Mouse (Mus musculus): ENCODE data around the gene Chrm5. TPM values are rescaled to one million over a fixed set of nuclear protein-coding genes. Genes with fewer than 3 reads are reported as not detected.

The Chrm5 gene
- total and polyA plus RNA-seq, 3 experiments, result not detected

GRCm38 (mm10) chr2:112520526-112521482, 40.2 kb upstream of the Chrm5 start (continued):
- TF ChIP-seq MAFK (IDR thresholded peaks at IDR 0.05; ENCODE audit: borderline replicate concordance, low read depth, low read length) (no peak), HCFC1 (IDR thresholded peaks at IDR 0.05; ENCODE audit: low read depth, low read length) (0 out of 2 replicates have a peak, but pooled peaks have one; percentile 20), JUND (IDR thresholded peaks at IDR 0.05; ENCODE audit: low read depth, low read length) (0 out of 2 replicates have a peak, but pooled peaks have one; percentile 34), POLR2A (IDR thresholded peaks at IDR 0.05; ENCODE audit: control insufficient read depth in 1 of 2, insufficient read depth in 1 of 2, low read depth in 1 of 2, low read length in 2 of 2, poor library complexity in 1 of 2) (no peak), EP300 (IDR thresholded peaks at IDR 0.05; ENCODE audit: low read depth in 1 of 2, low read length in 2 of 2) (peak; percentile 75 to 77)

GRCm38 (mm10) chr2:112518541-112518940, 38.0 kb upstream of the Chrm5 start:
- peak; percentile 43 for DNase-seq (ENCODE audit: low read depth, low spot score)
- no peaks in the 10 kb centered on the region for H3K9me3 ChIP-seq (replicated peaks; ENCODE audit: insufficient read depth, low read length)
- H3K4me1 ChIP-seq (ENCODE audit: control insufficient read depth in 1 of 2, insufficient read depth in 2 of 2, low read length in 2 of 2), result peaks cover 0 to 8% of the 10 kb centered on the region in 2 experiments; a peak in 3 of 4 replicates
- H3K27me3 ChIP-seq (ENCODE audit: control insufficient read depth in 1 of 2, insufficient read depth in 2 of 2, low read length in 2 of 2), result no peaks in the 10 kb centered on the region
- no peak overlapping the region for H3K9ac ChIP-seq (ENCODE audit: control insufficient read depth, low read depth, low read length, poor library complexity, severe bottlenecking)
- no peak overlapping the region for H3K27ac ChIP-seq (ENCODE audit: control insufficient read depth, low read depth, low read length)
- H3K4me3 ChIP-seq (ENCODE audit: control insufficient read depth in 1 of 2, insufficient read depth in 1 of 2, low read depth in 2 of 2, low read length in 2 of 2), result no peak overlapping the region
- no peaks in the 10 kb centered on the region for H3K79me2 ChIP-seq (ENCODE audit: control insufficient read depth, insufficient read depth, low read length, poor library complexity)
- peaks cover 0 to 7% of the 10 kb centered on the region in 2 experiments; a peak in 2 of 4 replicates for H3K36me3 ChIP-seq (ENCODE audit: control insufficient read depth in 1 of 2, insufficient read depth in 2 of 2, low read length in 2 of 2)
- TF ChIP-seq CTCF (IDR thresholded peaks at IDR 0.05 in 2 of 3, conservative IDR thresholded peaks at IDR 0.05 in 1 of 3; ENCODE audit: control insufficient read depth in 1 of 3, insufficient read depth in 1 of 3, low read depth in 2 of 3, low read length in 3 of 3, poor library complexity in 1 of 3, severe bottlenecking in 1 of 3) (peak; percentile 18 to 40 (median 35); a peak in 4 of 6 replicates), SMC3 (IDR thresholded peaks at IDR 0.05; ENCODE audit: low read depth, low read length) (0 out of 2 replicates have a peak, but pooled peaks have one; percentile 16), RAD21 (IDR thresholded peaks at IDR 0.05; ENCODE audit: low read depth, low read length) (peak; percentile 12), USF2 (IDR thresholded peaks at IDR 0.05; ENCODE audit: borderline replicate concordance in 1 of 2, insufficient read depth in 1 of 2, low read depth in 1 of 2, low read length in 2 of 2) (no peak), CHD1 (IDR thresholded peaks at IDR 0.05; ENCODE audit: low read depth, low read length) (no peak)

GRCm38 (mm10) chr2:112517218-112517617, 36.6 kb upstream of the Chrm5 start:
- Histone ChIP-seq H3K79me2 (ENCODE audit: control insufficient read depth, insufficient read depth, low read length, poor library complexity) (no peaks in the 10 kb centered on the region), H3K27ac (ENCODE audit: control insufficient read depth, low read depth, low read length) (no peak overlapping the region), H3K27me3 (ENCODE audit: control insufficient read depth in 1 of 2, insufficient read depth in 2 of 2, low read length in 2 of 2) (no peaks in the 10 kb centered on the region), H3K36me3 (ENCODE audit: control insufficient read depth in 1 of 2, insufficient read depth in 2 of 2, low read length in 2 of 2) (peaks cover 0 to 14% of the 10 kb centered on the region in 2 experiments; a peak in 2 of 4 replicates), H3K4me1 (ENCODE audit: control insufficient read depth in 1 of 2, insufficient read depth in 2 of 2, low read length in 2 of 2) (peaks cover 5 to 8% of the 10 kb centered on the region in 2 experiments; a peak in 3 of 4 replicates), H3K9ac (ENCODE audit: control insufficient read depth, low read depth, low read length, poor library complexity, severe bottlenecking) (no peak overlapping the region), H3K9me3 (replicated peaks; ENCODE audit: insufficient read depth, low read length) (no peaks in the 10 kb centered on the region), H3K4me3 (ENCODE audit: control insufficient read depth in 1 of 2, insufficient read depth in 1 of 2, low read depth in 2 of 2, low read length in 2 of 2) (no peak overlapping the region)
- 0 out of 2 replicates have a peak, but pooled peaks have one; percentile 17 for TF ChIP-seq ETS1 (IDR thresholded peaks at IDR 0.05; ENCODE audit: low read depth, low read length)
- TF ChIP-seq GATA1 (IDR thresholded peaks at IDR 0.05; ENCODE audit: low read depth, low read length), result peak; percentile 41
- no peak for TF ChIP-seq MAZ (IDR thresholded peaks at IDR 0.05; ENCODE audit: low read depth, low read length)
- no peak for TF ChIP-seq ZNF384 (IDR thresholded peaks at IDR 0.05; ENCODE audit: low read depth, low read length)
- no peak for DNase-seq (ENCODE audit: low read depth, low spot score)
